Mouse (Mus musculus): ENCODE results near the gene Rab40c. TPM values are rescaled to one million over a fixed set of nuclear protein-coding genes. Genes with fewer than 3 reads are reported as not detected.
"Not testable (repeated sequence)": the region's sequence is repeated elsewhere in the genome, so short reads cannot be mapped to it uniquely, and the experiment has no call there.

The Rab40c gene
- polyA plus RNA-seq, 1 experiment from 2014 or later = 49.3 TPM

DNA sequence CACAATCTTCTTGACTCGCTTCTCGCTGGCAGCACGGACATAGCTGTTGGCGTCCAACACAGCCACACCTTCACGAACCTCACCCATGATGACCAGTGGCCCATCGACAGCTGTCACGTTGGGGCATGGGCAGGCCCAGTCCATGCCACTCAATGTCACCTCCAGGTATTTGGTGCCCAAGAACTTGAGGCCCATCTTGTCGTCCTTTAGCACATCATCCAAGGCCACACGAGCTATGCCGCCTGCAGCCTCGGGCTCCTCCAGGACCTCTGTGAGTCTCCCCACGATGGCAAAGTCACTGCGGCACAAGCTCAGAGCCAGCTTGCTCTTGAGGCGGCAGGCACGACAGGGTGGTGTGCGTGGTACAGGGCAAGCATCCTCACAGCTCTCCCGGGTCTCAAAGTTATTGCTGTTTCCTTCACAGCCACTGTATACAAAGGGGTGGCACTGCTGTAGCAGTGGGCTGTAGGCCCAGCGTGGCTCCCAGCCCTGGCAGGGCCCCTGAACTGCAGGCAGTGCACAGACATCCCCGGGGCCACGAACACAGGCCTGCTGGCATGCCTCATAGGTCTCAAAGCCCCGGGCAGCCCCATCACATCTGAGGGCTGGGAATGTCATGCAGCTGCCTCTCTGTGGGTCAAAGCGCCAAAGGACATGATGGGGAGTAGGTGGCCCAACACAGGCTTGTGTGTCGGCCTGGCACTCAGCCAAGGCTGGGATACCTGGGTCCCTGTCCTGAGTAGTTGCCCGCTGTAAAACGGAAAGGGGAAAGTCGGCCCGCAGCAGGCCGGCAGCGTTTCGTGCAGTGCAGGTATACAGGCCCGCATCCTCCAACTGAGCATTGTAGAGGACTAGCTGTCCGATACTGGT is 41.6 kb downstream of the Rab40c start:
- WGBS = 92% methylated on average over 32 of the region's 32 CpGs
- no peak overlapping the region for H3K27ac ChIP-seq
- peaks cover 36% of the 10 kb centered on the region for H3K4me1 ChIP-seq
- no peaks in the 10 kb centered on the region for H3K9me3 ChIP-seq
- H3K9ac ChIP-seq = no peak overlapping the region
- peaks cover 36% of the 10 kb centered on the region for H3K36me3 ChIP-seq
- H3K4me2 ChIP-seq (replicated peaks) = no peak overlapping the region
- no peak for ATAC-seq (ENCODE audit: low FRiP score, low read depth)
- no peak overlapping the region for H3K4me3 ChIP-seq
- H3K27me3 ChIP-seq (replicated peaks) = no peaks in the 10 kb centered on the region

DNA sequence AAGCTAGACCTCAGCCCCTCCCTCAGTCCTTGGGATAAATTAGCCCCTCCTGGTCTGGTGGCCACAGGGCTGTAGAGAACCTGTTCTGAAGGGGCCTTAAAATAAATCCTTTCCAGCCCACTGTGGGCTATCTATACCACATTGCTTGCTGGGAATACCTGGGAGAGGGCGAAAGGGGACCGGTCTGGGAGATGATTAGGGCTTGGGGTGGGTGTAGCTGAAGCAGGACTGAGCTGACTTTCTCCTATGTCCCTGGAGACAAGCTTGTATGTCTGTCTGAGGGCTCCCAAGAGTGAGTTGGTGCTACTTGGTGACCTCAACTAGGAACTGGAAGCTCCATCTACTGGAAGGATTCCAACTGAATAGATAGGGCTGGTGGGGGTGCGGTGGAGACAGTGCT is 42.5 kb downstream of the Rab40c start:
- peak overlapping the region; percentile 96; the same call in 1 of the 2 replicates for H3K4me2 ChIP-seq (replicated peaks)

DNA sequence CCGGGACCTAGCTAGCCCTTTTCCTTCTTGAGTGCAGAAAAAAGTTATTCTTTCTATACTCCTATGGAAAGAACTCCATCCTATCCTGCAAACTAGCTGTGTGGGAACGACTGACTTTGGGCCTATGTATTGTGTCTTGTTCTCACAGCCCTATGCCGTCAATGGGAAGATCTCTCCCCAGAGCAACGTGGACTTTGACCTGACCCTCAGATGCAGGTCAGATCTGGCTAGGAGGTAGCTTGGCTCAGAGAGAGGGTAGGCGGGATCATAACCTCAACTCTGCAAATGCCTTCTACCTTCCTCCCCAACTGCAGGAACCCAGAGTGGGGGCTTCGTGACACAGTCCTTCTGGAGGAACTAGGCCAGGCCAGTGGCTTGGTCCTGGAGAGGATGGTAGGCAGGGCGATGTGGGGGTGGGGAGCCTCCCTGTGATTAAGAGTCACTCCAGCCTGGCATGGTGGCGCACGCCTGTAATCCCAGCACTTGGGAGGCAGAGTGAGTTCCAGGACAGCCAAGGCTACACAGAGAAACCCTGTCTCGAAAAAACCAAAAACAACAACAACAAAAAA is 43.1 kb downstream of the Rab40c start:
- no peak for ATAC-seq (ENCODE audit: low FRiP score, low read depth)
- Histone ChIP-seq H3K9me3 (no peaks in the 10 kb centered on the region), H3K4me2 (replicated peaks) (peak overlapping the region; percentile 96), H3K9ac (peak overlapping the region; percentile 81), H3K27me3 (replicated peaks) (no peaks in the 10 kb centered on the region), H3K27ac (no peak overlapping the region), H3K4me3 (peak overlapping the region; percentile 78), H3K4me1 (peaks cover 32% of the 10 kb centered on the region), H3K36me3 (peaks cover 23% of the 10 kb centered on the region)
- WGBS = 55% methylated on average over 10 of the region's 10 CpGs

More for the DNA sequence above, 42.5 kb downstream of the Rab40c start:
- no peak overlapping the region for H3K27ac ChIP-seq
- ATAC-seq (ENCODE audit: low FRiP score, low read depth) = no peak
- 96% methylated on average over 3 of the region's 3 CpGs for WGBS
- H3K4me1 ChIP-seq = peaks cover 36% of the 10 kb centered on the region
- H3K9me3 ChIP-seq = no peaks in the 10 kb centered on the region
- H3K27me3 ChIP-seq (replicated peaks) = no peaks in the 10 kb centered on the region
- no peak overlapping the region for H3K9ac ChIP-seq
- H3K4me3 ChIP-seq = no peak overlapping the region
- peaks cover 27% of the 10 kb centered on the region for H3K36me3 ChIP-seq

DNA sequence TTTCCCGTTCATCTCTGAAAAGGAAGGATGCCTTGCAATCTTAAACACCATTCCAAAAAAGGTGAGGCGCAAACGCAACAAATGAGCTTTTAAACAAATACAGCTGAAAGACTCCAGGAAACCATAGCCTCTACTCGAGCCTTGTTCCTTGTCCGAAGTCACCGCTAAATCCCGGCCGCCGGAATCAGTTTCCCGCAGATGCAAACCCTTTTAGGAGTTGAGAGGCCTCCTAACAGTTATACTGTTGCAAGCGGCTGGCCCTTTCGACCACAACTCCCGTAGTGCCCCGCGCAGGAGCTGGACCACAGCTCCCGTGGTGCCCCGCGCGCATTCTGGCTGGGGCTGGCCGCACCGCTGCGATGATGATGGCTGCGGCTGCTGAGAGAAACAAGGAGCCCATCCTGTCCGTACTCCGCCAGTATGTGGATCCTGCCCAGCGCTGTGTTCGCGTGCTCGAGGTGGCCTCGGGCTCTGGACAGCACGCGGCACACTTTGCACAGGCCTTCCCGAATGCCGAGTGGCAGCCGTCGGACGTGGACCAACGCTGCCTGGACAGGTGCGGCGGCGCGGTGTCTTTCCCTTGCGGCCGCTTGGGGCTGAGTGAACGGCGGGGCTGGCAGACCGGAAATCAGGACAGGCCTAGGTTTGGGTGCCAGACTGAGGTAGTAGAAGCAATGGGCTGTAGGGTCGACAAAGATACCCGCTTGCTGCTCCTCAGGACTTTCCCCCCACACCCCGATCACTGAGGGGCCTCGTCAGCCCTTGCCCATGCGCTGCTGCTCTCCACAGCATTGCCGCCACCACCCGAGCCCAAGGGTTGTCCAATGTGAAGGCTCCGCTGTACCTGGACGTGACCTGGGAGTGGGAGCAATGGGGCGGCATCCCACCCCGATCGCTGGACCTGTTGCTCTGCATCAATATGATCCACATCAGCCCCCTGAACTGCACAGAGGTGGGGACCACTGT is 44.1 kb downstream of the Rab40c start:
- Histone ChIP-seq H3K27me3 (replicated peaks) (no peaks in the 10 kb centered on the region), H3K9me3 (no peaks in the 10 kb centered on the region), H3K4me1 (peaks cover 24% of the 10 kb centered on the region), H3K27ac (peak overlapping the region; percentile 85), H3K4me3 (peak overlapping the region; percentile 78), H3K9ac (peak overlapping the region; percentile 81), H3K4me2 (replicated peaks) (peak overlapping the region; percentile 96), H3K36me3 (peaks cover 23% of the 10 kb centered on the region)
- WGBS = 2% methylated on average over 59 of the region's 59 CpGs
- ATAC-seq (ENCODE audit: low FRiP score, low read depth) = peak; percentile 89

DNA sequence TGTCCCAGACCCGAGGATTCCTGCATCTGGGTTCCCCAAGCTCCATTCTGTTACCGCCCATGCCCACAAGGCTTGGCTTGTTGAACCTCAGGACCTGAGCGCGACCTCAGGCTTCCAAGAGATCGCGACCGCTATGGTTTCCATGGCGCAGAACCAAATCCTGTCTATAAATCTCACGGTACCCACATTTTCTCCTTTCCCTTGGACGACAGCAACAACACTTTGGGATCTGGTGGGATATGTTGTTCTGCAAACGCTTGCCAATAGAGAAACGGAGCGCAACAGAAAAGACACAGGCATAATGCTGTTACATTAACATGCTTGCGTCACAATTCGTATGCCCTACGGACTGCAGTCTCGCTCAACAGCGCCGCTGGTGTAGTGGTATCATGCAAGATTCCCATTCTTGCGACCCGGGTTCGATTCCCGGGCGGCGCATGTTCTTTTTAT is 44.8 kb downstream of the Rab40c start, which contains the start of gene Mettl26:
Gene Mettl26 (plus strand): TSS at position 354 of the 450 bp plus-strand sequence.
- Histone ChIP-seq H3K36me3 (peaks cover 22% of the 10 kb centered on the region), H3K4me3 (peak within 1 kb of the TSS; percentile 78), H3K4me1 (peaks cover 16% of the 10 kb centered on the region), H3K27ac (peak within 1 kb of the TSS; percentile 85), H3K9ac (peak within 1 kb of the TSS; percentile 81), H3K27me3 (replicated peaks) (no peaks in the 10 kb centered on the region), H3K9me3 (no peaks in the 10 kb centered on the region), H3K4me2 (replicated peaks) (peak within 1 kb of the TSS; percentile 96)
- WGBS = under 1% methylated on average over 25 of the region's 25 CpGs
- peak; percentile 58 for ATAC-seq (ENCODE audit: low FRiP score, low read depth)

DNA sequence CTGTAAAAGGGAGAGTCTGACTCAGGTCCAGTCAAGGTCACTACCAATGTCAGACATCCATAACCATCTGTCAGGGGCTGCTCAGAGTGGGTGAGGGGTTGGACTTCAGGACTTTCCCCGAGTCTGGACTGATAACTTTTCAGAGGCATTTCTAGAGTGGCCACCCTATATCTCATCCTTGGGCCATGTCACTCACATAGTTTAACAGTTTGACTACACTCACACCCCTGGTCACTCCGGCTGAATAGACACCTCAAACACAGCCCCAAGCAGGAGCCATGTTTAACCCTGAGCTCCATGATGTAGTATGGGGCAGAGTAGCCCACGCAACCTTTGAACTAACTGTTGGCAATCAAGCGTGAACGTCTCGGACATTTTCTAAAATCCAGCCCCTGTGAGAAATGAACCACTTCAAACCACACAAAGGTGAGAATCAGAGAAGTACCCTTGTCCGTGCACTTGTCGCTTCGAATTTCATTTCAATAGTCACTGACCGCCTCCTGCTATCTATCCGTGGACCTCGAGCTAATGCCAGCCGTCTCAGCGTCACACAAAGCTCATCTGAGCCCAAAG is 45.3 kb downstream of the Rab40c start:
- H3K9me3 ChIP-seq = no peaks in the 10 kb centered on the region
- peaks cover 17% of the 10 kb centered on the region for H3K36me3 ChIP-seq
- 0 out of 2 replicates have a peak overlapping the region, but pooled peaks have one; percentile 38 for H3K9ac ChIP-seq
- H3K27me3 ChIP-seq (replicated peaks) = no peaks in the 10 kb centered on the region
- no peak for ATAC-seq (ENCODE audit: low FRiP score, low read depth)
- peak overlapping the region; percentile 96 for H3K4me2 ChIP-seq (replicated peaks)
- peaks cover 15% of the 10 kb centered on the region for H3K4me1 ChIP-seq
- peak overlapping the region; percentile 11; the same call in 1 of the 2 replicates for H3K27ac ChIP-seq
- 7% methylated on average over 14 of the region's 14 CpGs for WGBS
- H3K4me3 ChIP-seq = peak overlapping the region; percentile 78

DNA sequence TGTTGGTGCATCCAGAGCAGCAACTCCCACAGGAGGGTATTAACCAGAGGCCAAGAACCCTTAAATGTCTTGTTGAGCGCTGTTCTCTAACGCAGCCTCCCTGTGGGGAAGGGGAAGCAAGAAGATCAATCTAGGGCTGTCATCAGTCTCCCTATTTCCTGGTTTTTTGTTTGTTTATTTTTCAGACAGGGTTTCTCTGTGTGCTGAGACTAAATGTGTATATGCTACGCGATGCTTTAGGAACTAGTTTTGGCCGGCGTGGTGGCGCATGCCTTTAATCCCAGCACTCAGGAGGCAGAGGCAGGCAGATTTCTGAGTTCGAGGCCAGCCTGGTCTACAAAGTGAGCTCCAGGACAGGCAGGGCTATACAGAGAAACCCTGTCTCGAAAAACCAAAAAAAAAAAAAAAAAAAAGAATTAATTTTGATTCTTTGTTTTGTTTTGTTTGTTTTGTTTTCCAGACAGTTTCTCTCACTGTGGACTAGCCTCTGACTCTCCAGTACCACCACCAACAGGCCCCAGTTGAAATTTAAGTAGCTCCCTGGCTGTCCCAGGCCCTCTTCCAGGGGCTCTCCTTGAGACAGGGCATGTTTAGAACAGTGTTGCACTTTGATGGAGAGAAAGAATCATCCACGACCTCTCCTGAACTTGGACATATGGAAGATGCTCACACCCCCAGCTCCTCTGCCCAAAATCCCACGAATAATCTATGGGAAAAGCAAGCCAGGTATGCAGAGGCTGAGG is 46.0 kb downstream of the Rab40c start:
- Histone ChIP-seq H3K9me3 (no peaks in the 10 kb centered on the region), H3K27ac (no peak overlapping the region), H3K4me1 (peaks cover 21% of the 10 kb centered on the region), H3K4me3 (0 out of 2 replicates have a peak overlapping the region, but pooled peaks have one; percentile 78), H3K36me3 (peaks cover 10% of the 10 kb centered on the region), H3K27me3 (replicated peaks) (no peaks in the 10 kb centered on the region), H3K4me2 (replicated peaks) (peak overlapping the region; percentile 96), H3K9ac (no peak overlapping the region)
- WGBS = 77% methylated on average over 11 of the region's 11 CpGs
- ATAC-seq (ENCODE audit: low FRiP score, low read depth) = no peak

DNA sequence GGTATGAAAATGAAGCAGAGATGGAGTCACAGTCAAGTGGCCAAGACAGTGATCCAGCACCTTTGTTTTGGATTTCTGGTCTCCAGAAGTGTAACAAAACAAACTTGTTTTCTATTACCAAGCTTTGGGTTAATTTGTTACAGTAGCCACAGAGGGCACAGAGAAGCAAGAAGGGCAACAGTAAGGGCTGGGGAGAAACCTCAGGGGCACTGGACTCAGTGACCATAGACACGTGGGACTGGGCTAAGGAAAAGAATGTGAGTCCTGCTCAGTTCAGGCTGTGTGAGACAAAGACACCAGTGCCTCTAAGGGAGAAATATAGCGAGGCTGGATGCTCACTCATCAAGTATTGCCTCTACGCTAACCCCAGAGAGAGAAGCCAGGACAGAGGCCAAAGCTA is 46.9 kb downstream of the Rab40c start:
- H3K27ac ChIP-seq = no peak overlapping the region
- H3K36me3 ChIP-seq = peaks cover 1% of the 10 kb centered on the region; the same call in 1 of the 2 replicates
- no peaks in the 10 kb centered on the region for H3K27me3 ChIP-seq (replicated peaks)
- no peak for ATAC-seq (ENCODE audit: low FRiP score, low read depth)
- WGBS = 83% methylated on average over 3 of the region's 3 CpGs
- H3K9ac ChIP-seq = no peak overlapping the region
- no peaks in the 10 kb centered on the region for H3K9me3 ChIP-seq
- H3K4me2 ChIP-seq (replicated peaks) = no peak overlapping the region
- H3K4me3 ChIP-seq = no peak overlapping the region
- H3K4me1 ChIP-seq = peaks cover 27% of the 10 kb centered on the region

DNA sequence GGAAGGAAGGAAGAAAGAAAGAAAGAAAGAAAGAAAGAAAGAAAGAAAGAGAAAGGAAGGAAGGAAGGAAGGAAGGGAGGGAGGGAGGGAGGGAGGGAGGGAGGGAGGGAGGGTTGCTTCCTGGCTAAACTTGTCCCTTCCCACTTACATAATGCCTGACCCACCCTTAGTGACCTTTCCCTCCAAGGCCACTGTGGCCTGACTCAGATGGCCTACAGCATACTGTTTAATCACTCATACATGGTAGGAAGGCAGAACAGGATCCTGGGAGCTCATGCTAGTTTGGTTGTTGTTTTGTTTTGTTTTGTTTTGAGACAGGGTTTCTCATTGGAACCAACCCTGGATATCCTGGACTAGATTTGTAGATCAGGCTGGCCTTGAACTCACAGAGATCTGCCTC is 48.0 kb downstream of the Rab40c start:
- ATAC-seq (ENCODE audit: low FRiP score, low read depth); H3K9ac ChIP-seq; H3K9me3 ChIP-seq; H3K36me3 ChIP-seq; H3K27ac ChIP-seq; H3K4me3 ChIP-seq; H3K27me3 ChIP-seq (replicated peaks); H3K4me2 ChIP-seq (replicated peaks): not testable (repeated sequence)
- H3K4me1 ChIP-seq = peaks cover 24% of the 10 kb centered on the region

DNA sequence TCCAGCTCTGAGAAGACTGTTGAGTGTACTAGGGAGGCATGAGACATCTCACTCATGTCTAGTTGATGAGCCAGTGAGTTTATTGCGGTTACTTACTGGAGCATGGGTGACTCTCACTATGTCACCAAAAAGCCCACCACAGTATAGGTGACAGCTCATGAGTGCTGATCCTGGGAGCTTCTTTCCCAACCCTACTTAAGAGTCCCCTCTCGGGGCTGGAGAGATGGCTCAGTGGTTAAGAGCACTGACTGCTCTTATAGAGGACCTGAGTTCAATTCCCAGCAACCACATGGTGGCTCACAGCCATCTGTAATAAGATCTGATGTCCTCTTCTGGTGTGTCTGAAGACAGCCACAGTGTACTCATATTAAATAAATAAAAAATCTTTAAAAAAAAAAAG is 49.6 kb downstream of the Rab40c start:
- ATAC-seq (ENCODE audit: low FRiP score, low read depth) = no peak
- H3K36me3 ChIP-seq = no peaks in the 10 kb centered on the region
- WGBS = 88% methylated on average over 2 of the region's 2 CpGs
- H3K27ac ChIP-seq = no peak overlapping the region
- H3K4me2 ChIP-seq (replicated peaks) = no peak overlapping the region
- no peak overlapping the region for H3K4me3 ChIP-seq
- no peak overlapping the region for H3K9ac ChIP-seq
- H3K4me1 ChIP-seq = peaks cover 15% of the 10 kb centered on the region
- H3K9me3 ChIP-seq = no peaks in the 10 kb centered on the region
- H3K27me3 ChIP-seq (replicated peaks) = no peaks in the 10 kb centered on the region

DNA sequence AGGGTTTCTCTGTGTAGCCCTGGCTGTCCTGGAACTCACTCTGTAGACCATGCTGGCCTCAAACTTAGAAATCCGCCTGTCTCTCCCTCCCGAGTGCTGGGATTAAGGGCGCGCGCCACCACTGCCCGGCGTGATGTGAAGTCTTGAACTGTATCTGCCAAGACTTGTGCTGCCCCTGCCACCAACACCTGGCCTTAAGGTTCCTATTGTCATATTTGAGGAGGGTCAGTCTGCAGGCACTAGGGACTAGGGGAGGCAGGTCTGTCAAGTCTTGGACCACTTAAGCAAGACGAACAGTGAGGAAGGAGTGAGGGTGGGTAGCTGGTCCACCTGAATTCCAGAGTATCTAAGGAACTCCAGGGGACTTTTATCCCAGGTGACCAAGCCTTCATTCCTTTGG is 50.0 kb downstream of the Rab40c start:
- no peak for ATAC-seq (ENCODE audit: low FRiP score, low read depth)
- no peaks in the 10 kb centered on the region for H3K9me3 ChIP-seq
- H3K9ac ChIP-seq = no peak overlapping the region
- H3K4me3 ChIP-seq = no peak overlapping the region
- peaks cover 15% of the 10 kb centered on the region for H3K4me1 ChIP-seq
- no peak overlapping the region for H3K4me2 ChIP-seq (replicated peaks)
- WGBS = 94% methylated on average over 8 of the region's 8 CpGs
- H3K27me3 ChIP-seq (replicated peaks) = no peaks in the 10 kb centered on the region
- no peaks in the 10 kb centered on the region for H3K36me3 ChIP-seq
- H3K27ac ChIP-seq = no peak overlapping the region

All from neural tube, embryonic 12.5 days (tissue).